Mouse (Mus musculus): ENCODE results near the gene Tbc1d8. TPM values are rescaled to one million over a fixed set of nuclear protein-coding genes. Genes with fewer than 3 reads are reported as not detected.
A peak's percentile ranks its signal among the peaks of the same experiment; 100 is the strongest.

Gene Tbc1d8
- polyA plus RNA-seq, 1 experiment from 2014 or later, result 11.4 TPM

- H3K9ac ChIP-seq (ENCODE audit: low read depth, low read length), result no peak overlapping the region
- no peak overlapping the region for H3K27ac ChIP-seq (ENCODE audit: low read depth, low read length)
- no peaks in the 10 kb centered on the region for H3K27me3 ChIP-seq (ENCODE audit: control insufficient read depth, insufficient read depth, low read length)
- no peak overlapping the region for H3K4me3 ChIP-seq (ENCODE audit: low read depth, low read length)
- H3K36me3 ChIP-seq (ENCODE audit: control insufficient read depth, insufficient read depth, low read length), result no peaks in the 10 kb centered on the region
- WGBS (ENCODE audit: insufficient replicate concordance), result 13% methylated on average over 9 of the region's 9 CpGs
- H3K4me2 ChIP-seq, result peak overlapping the region; percentile 15
- ATAC-seq (replicated peaks; ENCODE audit: insufficient number of reproducible peaks, low FRiP score, low TSS enrichment), result no peak
- no peaks in the 10 kb centered on the region for H3K9me3 ChIP-seq (replicated peaks; ENCODE audit: control insufficient read depth, low read length)
- H3K4me1 ChIP-seq (ENCODE audit: control insufficient read depth, insufficient read depth, low read length), result peaks cover 14% of the 10 kb centered on the region
Measured at GRCm38 (mm10) chr1:39430020-39430419, 48.5 kb downstream of the Tbc1d8 start.

GRCm38 (mm10) chr1:39429015-39429414 is 49.5 kb downstream of the Tbc1d8 start:
- Histone ChIP-seq H3K9ac (ENCODE audit: low read depth, low read length) (no peak overlapping the region), H3K4me1 (ENCODE audit: control insufficient read depth, insufficient read depth, low read length) (peaks cover 14% of the 10 kb centered on the region), H3K27ac (ENCODE audit: low read depth, low read length) (no peak overlapping the region), H3K9me3 (replicated peaks; ENCODE audit: control insufficient read depth, low read length) (no peaks in the 10 kb centered on the region), H3K36me3 (ENCODE audit: control insufficient read depth, insufficient read depth, low read length) (no peaks in the 10 kb centered on the region), H3K4me3 (ENCODE audit: low read depth, low read length) (no peak overlapping the region), H3K27me3 (ENCODE audit: control insufficient read depth, insufficient read depth, low read length) (no peaks in the 10 kb centered on the region), H3K4me2 (no peak overlapping the region)
- 90% methylated on average over 5 of the region's 5 CpGs for WGBS (ENCODE audit: insufficient replicate concordance)
- no peak for ATAC-seq (replicated peaks; ENCODE audit: insufficient number of reproducible peaks, low FRiP score, low TSS enrichment)

GRCm38 (mm10) chr1:39428280-39428679 is 50.3 kb downstream of the Tbc1d8 start:
- no peaks in the 10 kb centered on the region for H3K36me3 ChIP-seq (ENCODE audit: control insufficient read depth, insufficient read depth, low read length)
- no peak overlapping the region; the same call in 1 of the 2 replicates for H3K4me2 ChIP-seq
- H3K27ac ChIP-seq (ENCODE audit: low read depth, low read length), result no peak overlapping the region
- H3K9ac ChIP-seq (ENCODE audit: low read depth, low read length), result no peak overlapping the region
- ATAC-seq (replicated peaks; ENCODE audit: insufficient number of reproducible peaks, low FRiP score, low TSS enrichment), result no peak
- no peak overlapping the region for H3K4me3 ChIP-seq (ENCODE audit: low read depth, low read length)
- peaks cover 14% of the 10 kb centered on the region for H3K4me1 ChIP-seq (ENCODE audit: control insufficient read depth, insufficient read depth, low read length)
- no peaks in the 10 kb centered on the region for H3K27me3 ChIP-seq (ENCODE audit: control insufficient read depth, insufficient read depth, low read length)
- H3K9me3 ChIP-seq (replicated peaks; ENCODE audit: control insufficient read depth, low read length), result no peaks in the 10 kb centered on the region
- WGBS (ENCODE audit: insufficient replicate concordance), result 37% methylated on average over 4 of the region's 4 CpGs

GRCm38 (mm10) chr1:39425497-39425896 is 53.1 kb downstream of the Tbc1d8 start:
- no peak for ATAC-seq (replicated peaks; ENCODE audit: insufficient number of reproducible peaks, low FRiP score, low TSS enrichment)
- Histone ChIP-seq H3K4me3 (ENCODE audit: low read depth, low read length) (no peak overlapping the region), H3K27ac (ENCODE audit: low read depth, low read length) (no peak overlapping the region), H3K36me3 (ENCODE audit: control insufficient read depth, insufficient read depth, low read length) (no peaks in the 10 kb centered on the region), H3K9ac (ENCODE audit: low read depth, low read length) (no peak overlapping the region), H3K27me3 (ENCODE audit: control insufficient read depth, insufficient read depth, low read length) (no peaks in the 10 kb centered on the region), H3K9me3 (replicated peaks; ENCODE audit: control insufficient read depth, low read length) (no peaks in the 10 kb centered on the region), H3K4me2 (no peak overlapping the region), H3K4me1 (ENCODE audit: control insufficient read depth, insufficient read depth, low read length) (peaks cover 13% of the 10 kb centered on the region)
- 83% methylated on average over 9 of the region's 9 CpGs for WGBS (ENCODE audit: insufficient replicate concordance)

GRCm38 (mm10) chr1:39420987-39421386 is 57.6 kb downstream of the Tbc1d8 start:
- H3K27me3 ChIP-seq (ENCODE audit: control insufficient read depth, insufficient read depth, low read length), result no peaks in the 10 kb centered on the region
- ATAC-seq (replicated peaks; ENCODE audit: insufficient number of reproducible peaks, low FRiP score, low TSS enrichment), result no peak
- H3K4me2 ChIP-seq, result no peak overlapping the region
- no peak overlapping the region for H3K9ac ChIP-seq (ENCODE audit: low read depth, low read length)
- no peak overlapping the region for H3K4me3 ChIP-seq (ENCODE audit: low read depth, low read length)
- no peaks in the 10 kb centered on the region for H3K9me3 ChIP-seq (replicated peaks; ENCODE audit: control insufficient read depth, low read length)
- 90% methylated on average over 6 of the region's 6 CpGs for WGBS (ENCODE audit: insufficient replicate concordance)
- no peak overlapping the region for H3K27ac ChIP-seq (ENCODE audit: low read depth, low read length)
- H3K36me3 ChIP-seq (ENCODE audit: control insufficient read depth, insufficient read depth, low read length), result no peaks in the 10 kb centered on the region
- peaks cover 15% of the 10 kb centered on the region for H3K4me1 ChIP-seq (ENCODE audit: control insufficient read depth, insufficient read depth, low read length)

- Histone ChIP-seq H3K4me3 (ENCODE audit: low read depth, low read length) (no peak overlapping the region), H3K9me3 (replicated peaks; ENCODE audit: control insufficient read depth, low read length) (peaks cover 3% of the 10 kb centered on the region; the same call in 1 of the 2 replicates), H3K4me1 (ENCODE audit: control insufficient read depth, insufficient read depth, low read length) (peaks cover 15% of the 10 kb centered on the region), H3K36me3 (ENCODE audit: control insufficient read depth, insufficient read depth, low read length) (no peaks in the 10 kb centered on the region), H3K4me2 (no peak overlapping the region), H3K27me3 (ENCODE audit: control insufficient read depth, insufficient read depth, low read length) (no peaks in the 10 kb centered on the region), H3K9ac (ENCODE audit: low read depth, low read length) (no peak overlapping the region), H3K27ac (ENCODE audit: low read depth, low read length) (0 out of 2 replicates have a peak overlapping the region, but pooled peaks have one; percentile 7)
- no peak for ATAC-seq (replicated peaks; ENCODE audit: insufficient number of reproducible peaks, low FRiP score, low TSS enrichment)
- WGBS (ENCODE audit: insufficient replicate concordance), result 50% methylated on average over 9 of the region's 9 CpGs
Measured at GRCm38 (mm10) chr1:39418852-39419251, 59.7 kb downstream of the Tbc1d8 start.

- 0 out of 2 replicates have a peak overlapping the region, but pooled peaks have one; percentile 10 for H3K9ac ChIP-seq (ENCODE audit: low read depth, low read length)
- 0 out of 2 replicates have a peak, but pooled peaks have one; percentile 35 for ATAC-seq (replicated peaks; ENCODE audit: insufficient number of reproducible peaks, low FRiP score, low TSS enrichment)
Measured at GRCm38 (mm10) chr1:39417817-39418216, 60.7 kb downstream of the Tbc1d8 start.

GRCm38 (mm10) chr1:39410085-39410821 is 68.3 kb downstream of the Tbc1d8 start:
- ATAC-seq (replicated peaks; ENCODE audit: insufficient number of reproducible peaks, low FRiP score, low TSS enrichment), result no peak
- 86% methylated on average over 19 of the region's 19 CpGs for WGBS (ENCODE audit: insufficient replicate concordance)
- Histone ChIP-seq H3K27ac (ENCODE audit: low read depth, low read length) (no peak overlapping the region), H3K27me3 (ENCODE audit: control insufficient read depth, insufficient read depth, low read length) (no peaks in the 10 kb centered on the region), H3K9ac (ENCODE audit: low read depth, low read length) (no peak overlapping the region), H3K36me3 (ENCODE audit: control insufficient read depth, insufficient read depth, low read length) (no peaks in the 10 kb centered on the region), H3K4me2 (no peak overlapping the region), H3K4me1 (ENCODE audit: control insufficient read depth, insufficient read depth, low read length) (no peaks in the 10 kb centered on the region), H3K4me3 (ENCODE audit: low read depth, low read length) (no peak overlapping the region), H3K9me3 (replicated peaks; ENCODE audit: control insufficient read depth, low read length) (peaks cover 3% of the 10 kb centered on the region; the same call in 1 of the 2 replicates)

More at GRCm38 (mm10) chr1:39417817-39418216, 60.7 kb downstream of the Tbc1d8 start:
- Histone ChIP-seq H3K27ac (ENCODE audit: low read depth, low read length) (peak overlapping the region; percentile 46; the same call in 1 of the 2 replicates), H3K4me3 (ENCODE audit: low read depth, low read length) (no peak overlapping the region), H3K9me3 (replicated peaks; ENCODE audit: control insufficient read depth, low read length) (peaks cover 3% of the 10 kb centered on the region; the same call in 1 of the 2 replicates), H3K36me3 (ENCODE audit: control insufficient read depth, insufficient read depth, low read length) (no peaks in the 10 kb centered on the region), H3K4me2 (peak overlapping the region; percentile 21), H3K27me3 (ENCODE audit: control insufficient read depth, insufficient read depth, low read length) (no peaks in the 10 kb centered on the region), H3K4me1 (ENCODE audit: control insufficient read depth, insufficient read depth, low read length) (peaks cover 15% of the 10 kb centered on the region)
- WGBS (ENCODE audit: insufficient replicate concordance), result 19% methylated on average over 12 of the region's 12 CpGs

- H3K9ac ChIP-seq (ENCODE audit: low read depth, low read length), result no peak overlapping the region
- no peak overlapping the region for H3K27ac ChIP-seq (ENCODE audit: low read depth, low read length)
- H3K4me2 ChIP-seq, result no peak overlapping the region
- WGBS (ENCODE audit: insufficient replicate concordance), result 73% methylated on average over 7 of the region's 7 CpGs
- no peaks in the 10 kb centered on the region for H3K27me3 ChIP-seq (ENCODE audit: control insufficient read depth, insufficient read depth, low read length)
- no peaks in the 10 kb centered on the region for H3K4me1 ChIP-seq (ENCODE audit: control insufficient read depth, insufficient read depth, low read length)
- ATAC-seq (replicated peaks; ENCODE audit: insufficient number of reproducible peaks, low FRiP score, low TSS enrichment), result no peak
- no peaks in the 10 kb centered on the region for H3K9me3 ChIP-seq (replicated peaks; ENCODE audit: control insufficient read depth, low read length)
- H3K4me3 ChIP-seq (ENCODE audit: low read depth, low read length), result no peak overlapping the region
- no peaks in the 10 kb centered on the region for H3K36me3 ChIP-seq (ENCODE audit: control insufficient read depth, insufficient read depth, low read length)
Measured at GRCm38 (mm10) chr1:39408668-39409067, 69.9 kb downstream of the Tbc1d8 start.
